Mouse (Mus musculus): ENCODE results near the gene Lce1h. TPM values are rescaled to one million over a fixed set of nuclear protein-coding genes. Genes with fewer than 3 reads are reported as not detected.

Gene Lce1h
- polyA plus RNA-seq (2016; fragmentation: Nextera tagmentation; extraction: Ambion mirVana) = not detected in 2 replicates

DNA sequence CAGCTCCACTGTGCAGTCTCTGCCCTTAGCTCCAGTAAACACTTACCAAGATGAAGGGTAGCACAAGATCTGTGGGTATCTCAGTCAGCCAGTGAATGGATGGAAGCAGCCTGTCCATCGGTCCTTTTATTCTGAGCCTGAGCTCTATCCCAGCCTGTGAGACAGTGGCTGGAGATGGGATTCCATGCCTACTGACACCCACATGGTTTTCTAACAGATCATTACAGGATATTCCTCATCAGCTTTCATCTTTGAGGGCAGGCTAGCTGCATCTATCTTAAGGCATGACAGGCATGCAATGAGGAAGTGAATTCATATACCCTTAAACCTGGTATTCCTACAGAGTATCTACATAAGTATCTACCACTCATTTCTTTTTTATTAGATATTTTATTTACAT, at the start of gene Lce1h:
Gene Lce1h (minus strand): TSS at position 101 of the 400 bp plus-strand sequence.
- no peak within 1 kb of the TSS for H3K4me3 ChIP-seq
- DNase-seq (ENCODE audit: low spot score) = no peak
- H3K36me3 ChIP-seq = no peaks in the 10 kb centered on the region
- H3K4me1 ChIP-seq = no peaks in the 10 kb centered on the region
- no peaks in the 10 kb centered on the region for H3K9me3 ChIP-seq (replicated peaks)
- H3K27me3 ChIP-seq (ENCODE audit: low read depth, poor library complexity, severe bottlenecking) = no peaks in the 10 kb centered on the region
- WGBS = 94% methylated on average over 1 of the region's 1 CpGs
- no peak within 1 kb of the TSS for H3K27ac ChIP-seq

DNA sequence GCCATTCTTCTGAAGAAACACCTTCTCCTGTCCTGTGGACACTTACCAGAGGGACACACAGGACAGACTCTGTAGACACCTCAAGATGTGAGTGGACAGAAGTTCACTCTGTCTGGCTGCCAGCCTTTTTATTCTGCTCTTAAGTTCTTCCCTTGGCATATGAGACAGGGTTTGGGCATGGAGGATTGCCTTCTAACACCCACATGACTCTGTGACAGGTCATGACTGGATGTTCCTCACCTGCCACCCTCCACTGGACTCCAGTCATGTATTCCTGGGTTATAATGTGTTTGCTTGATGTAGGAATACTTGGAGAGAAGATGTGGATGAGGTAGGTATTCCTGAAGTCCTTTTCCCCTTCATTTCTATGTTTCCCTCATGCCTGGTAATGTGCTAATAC, 42.9 kb upstream of the Lce1h start, which contains the start of gene Lce1k:
Gene Lce1k (minus strand): TSS at position 101 of the 400 bp plus-strand sequence.
- no peaks in the 10 kb centered on the region for H3K9me3 ChIP-seq (replicated peaks)
- H3K4me1 ChIP-seq = no peaks in the 10 kb centered on the region

DNA sequence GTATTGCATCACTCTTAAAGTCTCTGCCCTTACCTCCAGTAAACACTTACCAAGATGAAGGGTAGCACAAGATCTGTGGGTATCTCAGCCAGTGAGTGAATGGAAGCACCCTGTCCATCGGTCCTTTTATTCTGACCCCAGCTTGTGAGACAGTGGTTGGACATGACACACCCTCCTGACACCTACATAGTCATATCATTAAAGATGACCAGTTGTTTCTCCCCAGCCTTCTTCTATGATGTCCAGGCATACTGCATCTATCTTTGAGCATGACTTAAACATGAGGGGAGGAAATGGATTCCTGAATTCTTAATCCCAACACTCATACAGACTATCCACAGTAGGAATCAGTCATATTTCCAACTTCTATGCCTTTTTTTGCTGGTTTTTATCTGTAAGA, 25.5 kb upstream of the Lce1h start, which contains the start of gene Lce1j:
Gene Lce1j (minus strand): TSS at position 101 of the 400 bp plus-strand sequence.
- H3K4me1 ChIP-seq = no peaks in the 10 kb centered on the region
- no peak within 1 kb of the TSS for H3K27ac ChIP-seq
- H3K9me3 ChIP-seq (replicated peaks) = no peaks in the 10 kb centered on the region
- H3K36me3 ChIP-seq = no peaks in the 10 kb centered on the region
- 100% methylated on average over 1 of the region's 1 CpGs for WGBS
- H3K4me3 ChIP-seq = no peak within 1 kb of the TSS
- no peak for DNase-seq (ENCODE audit: low spot score)
- no peaks in the 10 kb centered on the region for H3K27me3 ChIP-seq (ENCODE audit: low read depth, poor library complexity, severe bottlenecking)

More for the DNA sequence above, 42.9 kb upstream of the Lce1h start, which contains the start of gene Lce1k:
- Histone ChIP-seq H3K36me3 (no peaks in the 10 kb centered on the region), H3K4me3 (no peak within 1 kb of the TSS), H3K27me3 (ENCODE audit: low read depth, poor library complexity, severe bottlenecking) (no peaks in the 10 kb centered on the region), H3K27ac (no peak within 1 kb of the TSS)
- no peak for DNase-seq (ENCODE audit: low spot score)

DNA sequence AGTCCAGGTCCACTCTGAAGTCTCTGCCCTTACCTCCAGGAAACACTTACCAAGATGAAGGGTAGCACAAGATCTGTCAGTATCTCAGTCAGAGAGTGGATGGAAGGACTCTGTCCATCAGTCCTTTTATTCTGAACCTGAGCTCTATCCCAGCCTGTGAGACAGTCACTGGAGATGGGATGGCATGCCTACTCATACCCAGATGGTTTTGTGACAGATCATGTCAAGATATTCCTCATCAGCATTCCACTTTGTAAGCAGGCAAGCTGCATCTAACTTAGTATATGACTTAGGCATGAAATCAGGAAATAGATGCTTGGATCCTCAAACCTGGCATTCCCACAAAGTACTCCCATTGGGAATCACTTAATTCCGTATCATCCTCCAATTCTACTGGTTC, 13.9 kb upstream of the Lce1h start, which contains the start of gene Lce1i:
Gene Lce1i (minus strand): TSS at position 101 of the 400 bp plus-strand sequence.
- WGBS = 94% methylated on average over 1 of the region's 1 CpGs

DNA sequence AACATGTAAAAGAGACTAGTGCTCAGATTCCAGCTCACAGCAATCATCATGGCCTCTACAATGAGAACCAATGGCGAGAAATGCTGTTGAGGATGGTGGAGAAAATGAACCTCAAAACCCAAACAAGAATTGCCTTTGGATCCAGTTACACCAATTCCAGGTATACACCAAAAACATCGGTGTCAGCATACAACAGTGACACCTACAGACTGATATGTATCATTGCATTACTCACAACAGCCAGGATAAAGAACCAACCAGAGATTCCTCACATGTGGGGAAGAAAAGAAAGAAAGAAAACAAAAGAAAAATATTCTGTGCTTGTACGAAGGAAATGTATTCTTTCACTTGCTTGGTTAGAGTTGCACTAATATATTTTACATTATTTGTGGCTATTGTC, 6.7 kb upstream of the Lce1h start:
- WGBS = 23% methylated on average over 3 of the region's 3 CpGs
- Histone ChIP-seq H3K4me1 (no peaks in the 10 kb centered on the region), H3K27me3 (ENCODE audit: low read depth, poor library complexity, severe bottlenecking) (no peaks in the 10 kb centered on the region), H3K27ac (no peak overlapping the region), H3K36me3 (no peaks in the 10 kb centered on the region), H3K4me3 (no peak overlapping the region), H3K9me3 (replicated peaks) (no peaks in the 10 kb centered on the region)
- no peak for DNase-seq (ENCODE audit: low spot score)

More for the DNA sequence above, 13.9 kb upstream of the Lce1h start, which contains the start of gene Lce1i:
- H3K9me3 ChIP-seq (replicated peaks) = no peaks in the 10 kb centered on the region
- H3K4me1 ChIP-seq = no peaks in the 10 kb centered on the region
- H3K27ac ChIP-seq = no peak within 1 kb of the TSS
- no peaks in the 10 kb centered on the region for H3K27me3 ChIP-seq (ENCODE audit: low read depth, poor library complexity, severe bottlenecking)
- no peak for DNase-seq (ENCODE audit: low spot score)
- no peaks in the 10 kb centered on the region for H3K36me3 ChIP-seq
- no peak within 1 kb of the TSS for H3K4me3 ChIP-seq

DNA sequence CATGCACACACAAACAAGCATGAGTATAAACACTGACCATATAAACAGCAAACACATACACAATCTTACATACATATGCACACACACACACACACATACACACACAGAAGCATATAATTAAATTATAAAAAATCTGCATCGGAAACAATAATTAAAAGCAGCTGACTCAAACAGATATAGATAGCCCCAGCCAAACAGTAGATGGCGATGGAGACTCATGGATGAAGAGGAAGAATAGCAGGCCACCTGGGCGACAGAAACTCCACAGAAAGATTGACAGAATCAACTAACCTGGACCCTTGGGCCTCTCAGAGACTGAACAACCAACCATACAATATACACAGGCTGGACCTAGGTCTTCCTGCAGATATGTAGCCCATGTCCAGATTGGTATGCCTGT, 11.7 kb downstream of the Lce1h start:
- H3K4me3 ChIP-seq = no peak overlapping the region
- H3K27ac ChIP-seq = no peak overlapping the region
- no peak for DNase-seq (ENCODE audit: low spot score)
- H3K36me3 ChIP-seq = no peaks in the 10 kb centered on the region
- H3K4me1 ChIP-seq = no peaks in the 10 kb centered on the region
- WGBS = 42% methylated on average over 3 of the region's 3 CpGs
- no peaks in the 10 kb centered on the region for H3K27me3 ChIP-seq (ENCODE audit: low read depth, poor library complexity, severe bottlenecking)
- H3K9me3 ChIP-seq (replicated peaks) = no peaks in the 10 kb centered on the region

DNA sequence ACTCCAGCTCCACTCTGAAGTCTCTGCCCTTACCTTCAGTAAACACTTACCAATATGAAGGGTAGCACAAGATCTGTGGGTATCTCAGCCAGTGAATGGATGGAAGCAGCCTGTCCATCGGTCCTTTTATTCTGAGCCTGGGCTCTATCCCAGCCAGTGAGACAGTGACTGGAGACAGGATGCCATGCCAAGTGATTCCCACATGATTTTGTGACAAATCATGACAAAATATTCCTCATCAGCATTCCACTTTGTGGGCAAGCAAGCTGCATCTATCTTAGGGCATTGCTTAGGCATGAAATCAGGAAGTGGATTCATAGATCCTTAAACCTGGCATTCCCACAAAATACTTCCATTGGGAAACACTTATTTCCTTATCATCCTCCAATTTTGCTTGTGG, 12.6 kb downstream of the Lce1h start, which contains the start of gene Lce1g:
Gene Lce1g (minus strand): TSS at position 101 of the 400 bp plus-strand sequence.
- H3K4me1 ChIP-seq = no peaks in the 10 kb centered on the region
- 72% methylated on average over 1 of the region's 1 CpGs for WGBS

DNA sequence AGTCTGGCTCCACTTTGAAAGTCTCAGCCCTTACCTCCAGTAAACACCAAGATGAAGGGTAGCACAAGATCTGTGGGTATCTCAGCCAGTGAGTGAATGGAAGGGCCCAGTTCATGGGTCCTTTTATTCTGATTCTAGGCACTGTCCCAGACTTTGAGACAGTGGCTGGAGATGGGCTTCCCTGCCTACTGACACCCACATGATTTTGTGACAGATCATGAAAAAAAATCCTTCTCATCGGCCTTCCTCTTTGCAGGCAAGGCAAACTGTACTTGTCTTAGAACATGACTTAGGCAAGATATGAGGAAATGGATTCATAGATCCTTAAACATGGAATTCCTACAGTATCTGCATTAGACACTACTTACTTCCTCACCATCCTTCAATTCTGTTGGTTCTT, 25.9 kb downstream of the Lce1h start, which contains the start of gene Gm38119:
Gene Gm38119 (minus strand): TSS at position 101 of the 400 bp plus-strand sequence.
- Histone ChIP-seq H3K9me3 (replicated peaks) (no peaks in the 10 kb centered on the region), H3K4me3 (no peak within 1 kb of the TSS), H3K27ac (no peak within 1 kb of the TSS), H3K36me3 (no peaks in the 10 kb centered on the region), H3K27me3 (ENCODE audit: low read depth, poor library complexity, severe bottlenecking) (no peaks in the 10 kb centered on the region), H3K4me1 (no peaks in the 10 kb centered on the region)
- 81% methylated on average over 1 of the region's 1 CpGs for WGBS
- no peak for DNase-seq (ENCODE audit: low spot score)

More for the DNA sequence above, 12.6 kb downstream of the Lce1h start, which contains the start of gene Lce1g:
- H3K27ac ChIP-seq = no peak within 1 kb of the TSS
- no peaks in the 10 kb centered on the region for H3K9me3 ChIP-seq (replicated peaks)
- H3K36me3 ChIP-seq = no peaks in the 10 kb centered on the region
- DNase-seq (ENCODE audit: low spot score) = no peak
- H3K27me3 ChIP-seq (ENCODE audit: low read depth, poor library complexity, severe bottlenecking) = no peaks in the 10 kb centered on the region
- no peak within 1 kb of the TSS for H3K4me3 ChIP-seq

DNA sequence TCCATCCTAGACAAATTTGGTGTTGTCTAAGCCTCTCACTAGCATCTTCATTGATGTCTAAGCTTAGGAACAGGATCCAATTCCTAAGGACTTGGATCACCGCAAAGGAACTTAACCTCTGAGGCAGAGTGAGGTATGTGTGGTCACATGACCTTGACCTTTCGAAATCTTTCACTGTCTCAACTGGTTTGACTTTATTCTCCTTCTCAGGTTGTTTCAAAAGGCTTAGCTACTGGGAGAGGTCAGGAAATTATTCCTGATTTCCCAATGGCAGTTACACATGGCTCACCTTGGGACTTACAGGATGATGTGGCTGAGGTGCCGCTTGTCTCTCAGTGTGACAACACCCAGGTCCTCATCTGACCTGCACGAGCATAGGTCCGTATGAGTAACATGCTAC, 42.2 kb downstream of the Lce1h start:
- whole genome bisulfite sequencing = 88% methylated on average over 5 of the region's 5 CpGs
- Histone ChIP-seq H3K27me3 (ENCODE audit: low read depth, poor library complexity, severe bottlenecking) (no peaks in the 10 kb centered on the region), H3K4me3 (no peak overlapping the region), H3K9me3 (replicated peaks) (no peaks in the 10 kb centered on the region), H3K36me3 (no peaks in the 10 kb centered on the region), H3K4me1 (no peaks in the 10 kb centered on the region), H3K27ac (no peak overlapping the region)
- DNase-seq (ENCODE audit: low spot score) = no peak

DNA sequence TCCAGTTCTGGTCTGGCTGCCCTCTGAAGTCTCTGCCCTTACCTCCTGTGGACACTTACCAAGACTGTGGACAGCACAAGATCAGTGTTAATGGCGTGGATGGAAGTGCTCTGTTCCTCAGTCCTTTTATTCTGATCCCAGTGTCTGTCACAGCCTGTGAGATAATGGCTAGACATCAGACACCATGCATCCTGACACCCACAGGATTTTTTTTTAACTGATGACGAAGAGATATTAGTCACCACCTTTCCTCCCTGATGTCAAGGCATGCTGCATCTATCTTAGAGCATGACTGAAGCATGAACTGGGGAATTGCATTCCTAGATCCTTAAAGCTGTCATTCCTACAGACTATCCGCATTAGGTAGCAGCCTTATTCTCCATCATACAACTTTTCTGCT, 44.6 kb downstream of the Lce1h start, which contains the start of gene Lce1f:
Gene Lce1f (minus strand): TSS at position 101 of the 400 bp plus-strand sequence.
- Histone ChIP-seq H3K4me3 (no peak within 1 kb of the TSS), H3K4me1 (no peaks in the 10 kb centered on the region), H3K27ac (no peak within 1 kb of the TSS), H3K9me3 (replicated peaks) (no peaks in the 10 kb centered on the region), H3K36me3 (no peaks in the 10 kb centered on the region), H3K27me3 (ENCODE audit: low read depth, poor library complexity, severe bottlenecking) (no peaks in the 10 kb centered on the region)
- no peak for DNase-seq (ENCODE audit: low spot score)
- WGBS = 80% methylated on average over 3 of the region's 3 CpGs

DNA sequence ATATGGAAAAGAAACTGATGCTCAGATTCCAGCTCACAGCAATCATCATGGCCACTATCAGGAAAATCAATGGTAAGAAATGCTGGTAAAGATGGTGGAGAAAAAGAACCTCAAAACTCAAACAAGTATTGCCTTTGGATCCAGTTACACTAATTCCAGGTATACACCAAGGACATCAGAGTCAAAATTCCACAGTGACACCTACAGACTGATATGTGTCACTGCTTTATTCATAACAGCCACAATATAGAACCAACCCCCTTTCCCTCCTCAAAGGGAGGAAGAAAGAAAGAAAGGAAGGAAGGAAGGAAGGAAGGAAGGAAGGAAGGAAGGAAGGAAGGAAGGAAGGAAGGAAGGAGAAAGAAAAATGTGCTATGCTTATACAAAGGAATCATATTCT, 49.7 kb downstream of the Lce1h start:
- Histone ChIP-seq H3K27ac (no peak overlapping the region), H3K27me3 (ENCODE audit: low read depth, poor library complexity, severe bottlenecking) (no peaks in the 10 kb centered on the region), H3K9me3 (replicated peaks) (no peaks in the 10 kb centered on the region), H3K4me3 (no peak overlapping the region), H3K4me1 (no peaks in the 10 kb centered on the region), H3K36me3 (no peaks in the 10 kb centered on the region)
- no peak for DNase-seq (ENCODE audit: low spot score)

All from limb, embryonic 10.5 days (tissue).